Mouse (Mus musculus): ENCODE data around the gene Ankmy2. TPM values are rescaled to one million over a fixed set of nuclear protein-coding genes. Genes with fewer than 3 reads are reported as not detected.

The Ankmy2 gene
- total RNA-seq, 2 experiments from 2014 or later = 22.1 to 23.6 TPM

Other genes starting within 250 kb of the Ankmy2 start
- gene Agr3, start 231.5 kb upstream of the Ankmy2 start, total RNA-seq (2021) = not detected
- not detected for gene Agr2, start 164.2 kb upstream of the Ankmy2 start, total RNA-seq (2021)
- 10 to 100 TPM; 53.1 to 59.6 TPM for gene Tspan13, start 114.6 kb upstream of the Ankmy2 start, total RNA-seq (2021)
- gene Bzw2, start 966 bp downstream of the Ankmy2 start, total RNA-seq (2021) = 100 to 1,000 TPM; 168 to 170 TPM
- gene Lrrc72, start 96.3 kb downstream of the Ankmy2 start, total RNA-seq (2021) = not detected
- under 1 TPM; 0.38 to 0.41 TPM for gene Sostdc1, start 157.0 kb downstream of the Ankmy2 start, total RNA-seq (2021)
- gene Ispd, start 224.3 kb downstream of the Ankmy2 start, total RNA-seq (2021) = 1 to 10 TPM; 9.3 to 9.5 TPM
- 1 to 10 TPM; 1.1 to 1.5 TPM for gene D630036H23Rik, start 225.1 kb downstream of the Ankmy2 start, total RNA-seq (2021)